Mouse (Mus musculus): ENCODE results near the gene Cdc37l1. TPM values are rescaled to one million over a fixed set of nuclear protein-coding genes. Genes with fewer than 3 reads are reported as not detected.

Gene Cdc37l1
- total and polyA plus RNA-seq, 3 experiments = 20.4 to 80.4 (median 68.6) TPM

GRCm38 (mm10) chr19:29049401-29050075 is 59.4 kb downstream of the Cdc37l1 start:
- no peak overlapping the region for H3K4me3 ChIP-seq
- H3K27me3 ChIP-seq (ENCODE audit: control insufficient read depth, insufficient read depth, low read length) = no peaks in the 10 kb centered on the region
- no peaks in the 10 kb centered on the region; the same call in none of the 2 replicates for H3K36me3 ChIP-seq (ENCODE audit: control insufficient read depth, insufficient read depth, low read length)
- WGBS = 67% methylated on average over 12 of the region's 12 CpGs
- DNase-seq = no peak
- TF ChIP-seq EP300 (IDR thresholded peaks at IDR 0.05; ENCODE audit: insufficient read depth, low read depth, low read length) (no peak), POLR2A (IDR thresholded peaks at IDR 0.05; ENCODE audit: insufficient read depth, low read depth, low read length) (no peak), CTCF (IDR thresholded peaks at IDR 0.05) (no peak)
- H3K27ac ChIP-seq = no peak overlapping the region
- intact Hi-C loops (cut with DNase I) = loop anchor here (2.0 to 5.0 kb wide), 3 partner anchors 13 to 203 kb away; partner anchors contain the start of genes Cdc37l1 and Jak2
- H3K4me1 ChIP-seq (ENCODE audit: control insufficient read depth, insufficient read depth, low read length) = peaks cover 6% of the 10 kb centered on the region
- no peak overlapping the region for H3K9ac ChIP-seq (ENCODE audit: low read depth, low read length)
- no peaks in the 10 kb centered on the region for H3K79me2 ChIP-seq (replicated peaks; ENCODE audit: control insufficient read depth, insufficient read depth, low read length)

GRCm38 (mm10) chr19:29050186-29050980 is 60.2 kb downstream of the Cdc37l1 start:
- Histone ChIP-seq H3K27ac (no peak overlapping the region), H3K9ac (ENCODE audit: low read depth, low read length) (no peak overlapping the region), H3K4me3 (no peak overlapping the region), H3K27me3 (ENCODE audit: control insufficient read depth, insufficient read depth, low read length) (no peaks in the 10 kb centered on the region), H3K79me2 (replicated peaks; ENCODE audit: control insufficient read depth, insufficient read depth, low read length) (no peaks in the 10 kb centered on the region), H3K4me1 (ENCODE audit: control insufficient read depth, insufficient read depth, low read length) (peaks cover 6% of the 10 kb centered on the region), H3K36me3 (ENCODE audit: control insufficient read depth, insufficient read depth, low read length) (no peaks in the 10 kb centered on the region; the same call in 1 of the 2 replicates)
- TF ChIP-seq POLR2A (IDR thresholded peaks at IDR 0.05; ENCODE audit: insufficient read depth, low read depth, low read length) = no peak
- no peak for TF ChIP-seq CTCF (IDR thresholded peaks at IDR 0.05)
- TF ChIP-seq EP300 (IDR thresholded peaks at IDR 0.05; ENCODE audit: insufficient read depth, low read depth, low read length) = no peak
- DNase-seq = no peak
- intact Hi-C loops (cut with DNase I) = no loop called here
- 70% methylated on average over 9 of the region's 9 CpGs for WGBS

GRCm38 (mm10) chr19:29052786-29053185 is 62.6 kb downstream of the Cdc37l1 start:
- H3K4me3 ChIP-seq = no peak overlapping the region
- TF ChIP-seq POLR2A (IDR thresholded peaks at IDR 0.05; ENCODE audit: insufficient read depth, low read depth, low read length) = no peak
- no peak for TF ChIP-seq CTCF (IDR thresholded peaks at IDR 0.05)
- TF ChIP-seq EP300 (IDR thresholded peaks at IDR 0.05; ENCODE audit: insufficient read depth, low read depth, low read length) = no peak
- intact Hi-C loops (cut with DNase I) = no loop called here
- no peaks in the 10 kb centered on the region for H3K27me3 ChIP-seq (ENCODE audit: control insufficient read depth, insufficient read depth, low read length)
- DNase-seq = no peak
- 84% methylated on average over 12 of the region's 12 CpGs for WGBS
- H3K4me1 ChIP-seq (ENCODE audit: control insufficient read depth, insufficient read depth, low read length) = peaks cover 5% of the 10 kb centered on the region
- H3K27ac ChIP-seq = no peak overlapping the region
- no peaks in the 10 kb centered on the region for H3K36me3 ChIP-seq (ENCODE audit: control insufficient read depth, insufficient read depth, low read length)
- no peaks in the 10 kb centered on the region for H3K79me2 ChIP-seq (replicated peaks; ENCODE audit: control insufficient read depth, insufficient read depth, low read length)
- H3K9ac ChIP-seq (ENCODE audit: low read depth, low read length) = no peak overlapping the region

- no peak overlapping the region for H3K9ac ChIP-seq (ENCODE audit: low read depth, low read length)
- H3K4me1 ChIP-seq (ENCODE audit: control insufficient read depth, insufficient read depth, low read length) = no peaks in the 10 kb centered on the region
- H3K79me2 ChIP-seq (replicated peaks; ENCODE audit: control insufficient read depth, insufficient read depth, low read length) = no peaks in the 10 kb centered on the region
- no peaks in the 10 kb centered on the region for H3K36me3 ChIP-seq (ENCODE audit: control insufficient read depth, insufficient read depth, low read length)
- no peak overlapping the region for H3K27ac ChIP-seq
- H3K4me3 ChIP-seq = no peak overlapping the region
- intact Hi-C loops (cut with DNase I) = no loop called here
- no peak for DNase-seq
- no peak for TF ChIP-seq POLR2A (IDR thresholded peaks at IDR 0.05; ENCODE audit: insufficient read depth, low read depth, low read length)
- no peak for TF ChIP-seq CTCF (IDR thresholded peaks at IDR 0.05)
- TF ChIP-seq EP300 (IDR thresholded peaks at IDR 0.05; ENCODE audit: insufficient read depth, low read depth, low read length) = no peak
- H3K27me3 ChIP-seq (ENCODE audit: control insufficient read depth, insufficient read depth, low read length) = no peaks in the 10 kb centered on the region
- WGBS = 65% methylated on average over 6 of the region's 6 CpGs
Measured at GRCm38 (mm10) chr19:29054594-29054993, 64.4 kb downstream of the Cdc37l1 start.

- Histone ChIP-seq H3K79me2 (replicated peaks; ENCODE audit: control insufficient read depth, insufficient read depth, low read length) (no peaks in the 10 kb centered on the region), H3K9ac (ENCODE audit: low read depth, low read length) (no peak overlapping the region), H3K4me3 (no peak overlapping the region), H3K4me1 (ENCODE audit: control insufficient read depth, insufficient read depth, low read length) (no peaks in the 10 kb centered on the region), H3K27me3 (ENCODE audit: control insufficient read depth, insufficient read depth, low read length) (no peaks in the 10 kb centered on the region), H3K27ac (no peak overlapping the region), H3K36me3 (ENCODE audit: control insufficient read depth, insufficient read depth, low read length) (no peaks in the 10 kb centered on the region)
- 86% methylated on average over 4 of the region's 4 CpGs for WGBS
- DNase-seq = no peak
- TF ChIP-seq CTCF (IDR thresholded peaks at IDR 0.05) (no peak), POLR2A (IDR thresholded peaks at IDR 0.05; ENCODE audit: insufficient read depth, low read depth, low read length) (no peak), EP300 (IDR thresholded peaks at IDR 0.05; ENCODE audit: insufficient read depth, low read depth, low read length) (no peak)
- intact Hi-C loops (cut with DNase I) = no loop called here
Measured at GRCm38 (mm10) chr19:29055469-29055868, 65.3 kb downstream of the Cdc37l1 start.

GRCm38 (mm10) chr19:29058741-29059140 is 68.6 kb downstream of the Cdc37l1 start:
- H3K9ac ChIP-seq (ENCODE audit: low read depth, low read length) = no peak overlapping the region
- no peak overlapping the region for H3K4me3 ChIP-seq
- no peak for DNase-seq
- H3K36me3 ChIP-seq (ENCODE audit: control insufficient read depth, insufficient read depth, low read length) = no peaks in the 10 kb centered on the region
- H3K4me1 ChIP-seq (ENCODE audit: control insufficient read depth, insufficient read depth, low read length) = no peaks in the 10 kb centered on the region
- no peaks in the 10 kb centered on the region for H3K27me3 ChIP-seq (ENCODE audit: control insufficient read depth, insufficient read depth, low read length)
- H3K79me2 ChIP-seq (replicated peaks; ENCODE audit: control insufficient read depth, insufficient read depth, low read length) = no peaks in the 10 kb centered on the region
- intact Hi-C loops (cut with DNase I) = no loop called here
- TF ChIP-seq EP300 (IDR thresholded peaks at IDR 0.05; ENCODE audit: insufficient read depth, low read depth, low read length) (no peak), POLR2A (IDR thresholded peaks at IDR 0.05; ENCODE audit: insufficient read depth, low read depth, low read length) (no peak), CTCF (IDR thresholded peaks at IDR 0.05) (no peak)
- H3K27ac ChIP-seq = no peak overlapping the region
- 87% methylated on average over 5 of the region's 5 CpGs for WGBS
